Mouse (Mus musculus) brain, embryonic 14.5 days (tissue): ENCODE data around the gene Lrrc8c.

Source experiments
- CTCF ChIP-seq: fragments of 200-500 bp; IDR thresholded peaks from 2 replicates; pipeline ENCODE4 v1.5.1; 2012; ENCODE audit warnings: inconsistent platforms, mild to moderate bottlenecking, moderate library complexity, borderline replicate concordance; ENCODE audit not compliant: insufficient read depth, insufficient read length; ENCODE audit errors: extremely low read depth
- POLR2A ChIP-seq: fragments of 200-500 bp; IDR thresholded peaks from 2 replicates; pipeline ENCODE4 v1.6.1; 2012; ENCODE audit warnings: mild to moderate bottlenecking, inconsistent platforms, borderline replicate concordance; ENCODE audit not compliant: poor library complexity, insufficient read depth, insufficient read length, severe bottlenecking; ENCODE audit errors: extremely low read depth

GRCm38 (mm10) chr5:105593630-105594029 lies 74.4 kb downstream of the Lrrc8c start:
- TF ChIP-seq CTCF (no peak), POLR2A (no peak)
